Mouse (Mus musculus) lung, adult 2 months (tissue): ENCODE results near the gene Mindy2.

Experiments
- CTCF ChIP-seq: fragments of 200-500 bp; IDR thresholded peaks from 2 replicates; pipeline ENCODE4 v1.5.1; 2011; ENCODE audit warnings: mild to moderate bottlenecking, low read length, control low read depth; ENCODE audit not compliant: insufficient read depth
- POLR2A ChIP-seq: fragments of 200-500 bp; IDR thresholded peaks from 2 replicates; pipeline ENCODE4 v1.6.1; 2011; ENCODE audit warnings: low read depth, mild to moderate bottlenecking, control low read depth, low read length, borderline replicate concordance; ENCODE audit errors: extremely low read depth

GRCm38 (mm10) chr9:70567651-70568050, 89.3 kb downstream of the Mindy2 start:
- TF ChIP-seq POLR2A (no peak), CTCF (no peak)
